Mouse (Mus musculus) heart, postnatal 0 days (tissue): ENCODE results near the gene Tmed1.
"Not testable (repeated sequence)": the region's sequence is repeated elsewhere in the genome, so short reads cannot be mapped to it uniquely, and the experiment has no call there.

Experiments used
- CTCF ChIP-seq: IDR thresholded peaks from 2 replicates; pipeline ENCODE4 v1.5.1; 2016; ENCODE audit warnings: antibody characterized with exemption, control low read depth, low read depth
- EP300 ChIP-seq: IDR thresholded peaks from 2 replicates; pipeline ENCODE4 v1.6.1; 2016; ENCODE audit warnings: antibody characterized with exemption, low read depth

- TF ChIP-seq CTCF, EP300: not testable (repeated sequence)
These were observed 8.6 kb upstream of the Tmed1 start for GRCm38 (mm10) chr9:21518690-21519089.
